Mouse (Mus musculus) v-Abl transformed pro-B cells (cell line): ENCODE measurements around the gene Zhx3.

Experiments
- in situ Hi-C, 2 experiments: fragments of 400-800 bp; cut with MboI; formaldehyde crosslinking; loops; one replicate each; pipeline ENCODE4 v1.15.1; 2025; ENCODE audit not compliant: unreplicated experiment in 2 of 2

The Zhx3 gene

DNA sequence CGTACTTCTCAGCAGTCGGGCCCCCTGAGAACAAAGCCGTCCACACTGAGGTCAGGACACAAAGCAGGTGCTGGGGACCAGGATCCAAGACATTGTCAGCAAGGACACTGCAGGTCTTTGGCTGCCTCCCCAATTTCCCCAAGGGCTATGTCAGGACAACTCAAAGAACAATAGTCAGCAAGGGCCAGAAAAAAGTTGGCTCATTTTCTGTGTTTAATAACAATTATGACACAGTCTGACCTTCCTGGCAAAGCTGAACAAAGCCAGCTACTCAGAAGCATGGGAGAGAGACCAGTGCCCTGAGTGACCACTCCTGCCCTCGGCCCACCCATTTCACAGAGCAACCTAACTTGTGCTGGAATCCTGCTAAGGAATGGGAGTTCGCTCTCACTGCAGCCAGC lies 106.4 kb downstream of the Zhx3 start:
- in situ Hi-C loops: no loop called here

DNA sequence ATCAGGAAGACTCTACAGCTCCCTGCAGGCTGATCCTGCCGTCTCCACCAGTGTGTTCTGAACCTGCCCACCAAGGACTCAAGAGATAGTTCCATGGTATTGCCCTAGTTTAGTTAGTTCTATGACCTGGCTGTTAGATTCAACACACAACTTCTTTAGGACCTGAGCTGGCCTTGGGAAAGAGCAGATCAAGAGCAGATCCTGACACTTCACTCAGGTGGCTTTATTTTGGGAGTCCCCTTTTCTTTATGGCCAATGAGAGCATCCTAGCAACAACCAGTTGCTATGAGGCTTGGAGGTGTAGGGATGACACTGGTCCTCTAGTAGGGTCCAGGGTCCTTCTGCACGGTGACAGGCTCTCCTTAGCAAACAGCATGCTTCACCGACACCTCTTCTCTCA lies 107.7 kb downstream of the Zhx3 start:
- in situ Hi-C loops: no loop called here

DNA sequence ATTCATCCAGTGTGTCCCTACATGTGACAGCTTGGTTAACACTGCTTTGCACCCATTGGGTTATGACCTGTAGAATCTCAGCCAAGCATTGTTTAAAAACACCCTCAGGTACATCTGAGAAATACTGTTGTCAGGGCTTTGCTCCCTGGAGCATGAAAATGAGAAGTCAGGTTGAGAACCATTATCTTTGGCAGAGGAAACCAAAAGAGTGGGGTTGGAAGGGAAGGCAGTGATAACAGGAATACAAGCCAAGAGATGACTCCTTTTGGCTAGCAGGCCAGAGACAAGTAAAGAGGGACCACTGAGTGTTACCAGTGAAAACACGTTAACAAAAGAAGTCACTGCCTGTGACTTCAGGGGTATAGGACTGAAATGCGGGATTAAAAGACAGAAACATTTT lies 108.4 kb downstream of the Zhx3 start:
- in situ Hi-C loops: no loop called here

DNA sequence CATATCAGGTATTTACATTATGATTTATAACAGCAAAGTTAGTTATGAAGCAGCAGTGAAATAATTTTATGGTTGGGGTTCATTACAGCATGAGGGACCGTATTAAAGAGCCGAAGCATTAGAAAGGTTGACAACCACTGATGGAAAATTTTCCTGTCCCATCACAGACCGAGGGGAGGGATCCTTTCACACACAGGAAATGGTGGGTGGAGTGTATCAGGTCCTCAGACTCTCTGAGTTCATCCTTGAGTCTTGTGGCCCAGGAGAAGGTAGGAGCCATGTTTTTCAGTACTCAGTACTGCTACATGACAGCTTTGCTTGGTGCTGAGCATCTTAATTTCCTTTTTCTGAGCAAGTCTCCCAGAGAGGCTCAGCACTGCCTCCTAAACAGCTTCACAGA lies 109.0 kb downstream of the Zhx3 start:
- in situ Hi-C loops: no loop called here

DNA sequence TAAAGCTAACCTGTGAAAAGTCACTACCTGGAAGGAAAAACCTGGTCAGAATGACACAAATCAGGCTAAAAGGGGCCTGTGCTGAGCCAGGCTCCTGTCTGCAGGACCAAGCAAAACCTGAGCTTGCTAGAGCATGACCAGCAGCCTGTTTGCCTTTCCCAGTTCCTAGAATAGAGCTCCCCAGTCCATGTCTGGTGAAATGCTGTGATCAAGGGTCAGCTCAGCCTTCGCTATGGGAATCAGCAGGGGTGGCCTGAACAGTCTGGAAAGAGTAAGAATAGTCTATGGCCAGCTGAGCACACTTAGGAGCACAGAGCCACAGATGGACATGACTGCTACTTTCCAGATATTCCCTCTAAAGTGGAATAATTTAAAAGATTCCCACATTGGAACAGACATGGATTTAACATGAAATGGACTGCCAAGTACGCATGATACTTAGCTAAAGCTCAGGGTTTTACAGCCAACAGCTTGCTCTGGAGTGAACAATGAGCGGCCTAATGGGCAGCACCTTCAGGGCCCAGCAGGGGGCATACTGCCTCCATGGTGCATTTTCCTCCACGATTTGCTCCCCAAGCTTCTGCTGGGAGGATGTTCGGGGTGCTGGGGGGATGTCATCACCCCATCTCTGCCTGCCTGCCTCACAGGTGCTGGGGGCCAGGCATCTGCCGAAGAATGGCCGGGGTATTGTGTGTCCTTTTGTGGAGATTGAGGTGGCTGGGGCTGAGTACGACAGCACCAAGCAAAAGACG lies 112.2 kb downstream of the Zhx3 start:
- in situ Hi-C loops: no loop called here

DNA sequence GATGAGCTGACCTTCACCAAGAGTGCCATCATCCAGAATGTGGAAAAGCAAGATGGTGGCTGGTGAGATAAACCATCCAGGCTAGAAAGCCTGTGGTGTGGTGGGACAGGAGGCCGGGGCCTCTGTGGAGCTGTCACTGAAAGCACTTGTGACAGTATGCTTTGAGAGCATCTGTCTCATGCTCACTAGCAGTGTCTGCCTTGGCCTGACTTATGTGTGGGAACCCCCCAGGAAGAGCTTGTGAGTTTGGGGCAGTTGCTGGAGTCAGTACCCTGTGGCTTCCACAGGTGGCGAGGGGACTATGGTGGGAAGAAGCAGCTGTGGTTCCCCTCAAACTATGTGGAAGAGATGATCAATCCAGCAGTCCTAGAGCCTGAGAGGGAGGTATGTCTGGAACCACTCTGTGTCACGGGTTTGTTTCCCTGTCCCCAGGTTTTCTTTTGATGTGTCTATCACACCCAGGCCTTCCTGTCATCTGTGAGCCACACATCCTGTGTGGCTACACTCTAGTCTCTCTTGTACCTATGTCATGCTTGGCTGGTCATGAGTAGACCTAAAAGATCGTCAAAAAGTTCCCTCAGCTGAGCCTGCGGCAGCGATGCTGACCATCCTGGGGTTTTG lies 116.1 kb downstream of the Zhx3 start:
- in situ Hi-C loops: no loop called here

DNA sequence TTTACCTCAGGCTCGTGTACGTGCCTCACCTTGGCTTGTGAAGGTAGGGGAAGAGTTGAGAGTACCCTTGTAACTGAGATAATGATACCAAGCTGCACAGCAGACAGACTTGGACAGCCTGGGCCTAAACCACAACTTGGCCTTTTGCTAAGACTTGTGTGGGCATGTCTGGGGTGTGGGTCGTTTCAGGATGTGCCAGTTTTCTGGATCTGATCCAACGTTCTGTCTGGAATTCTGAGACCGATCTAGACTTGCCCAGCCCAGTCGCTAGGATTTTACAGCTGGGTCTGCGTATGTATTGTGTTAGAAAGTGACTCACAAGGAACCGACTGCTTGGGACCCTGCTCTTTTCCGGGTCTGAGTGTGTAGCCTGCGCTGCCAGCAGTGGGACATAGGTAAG lies 125.7 kb downstream of the Zhx3 start:
- in situ Hi-C loops: loop anchor here in 1 of 2 experiments (5.0 kb wide), 1 partner anchor 45 kb away; no protein-coding TSS in a partner anchor

DNA sequence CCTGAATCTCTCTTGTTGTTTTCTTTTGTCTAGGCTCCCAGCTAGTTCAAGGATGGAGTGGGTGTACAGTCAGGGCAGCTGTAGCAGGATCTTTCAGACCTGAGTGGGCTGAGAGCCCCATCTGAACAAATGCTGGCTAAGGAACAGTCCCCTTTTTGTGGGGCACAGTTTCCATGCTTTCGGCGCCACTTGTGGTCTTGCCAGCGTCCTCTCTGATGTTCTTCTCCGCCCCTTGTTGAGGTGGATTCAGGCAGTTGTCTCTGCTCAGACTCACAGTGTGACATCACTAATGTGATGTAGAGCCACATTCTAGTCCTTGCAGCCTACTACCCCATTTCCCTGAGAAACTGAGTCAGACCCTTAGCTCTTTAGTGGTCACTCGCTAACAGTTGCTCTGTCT lies 126.2 kb downstream of the Zhx3 start:
- in situ Hi-C loops: loop anchor here in 1 of 2 experiments (5.0 kb wide), 1 partner anchor 46 kb away; no protein-coding TSS in a partner anchor

DNA sequence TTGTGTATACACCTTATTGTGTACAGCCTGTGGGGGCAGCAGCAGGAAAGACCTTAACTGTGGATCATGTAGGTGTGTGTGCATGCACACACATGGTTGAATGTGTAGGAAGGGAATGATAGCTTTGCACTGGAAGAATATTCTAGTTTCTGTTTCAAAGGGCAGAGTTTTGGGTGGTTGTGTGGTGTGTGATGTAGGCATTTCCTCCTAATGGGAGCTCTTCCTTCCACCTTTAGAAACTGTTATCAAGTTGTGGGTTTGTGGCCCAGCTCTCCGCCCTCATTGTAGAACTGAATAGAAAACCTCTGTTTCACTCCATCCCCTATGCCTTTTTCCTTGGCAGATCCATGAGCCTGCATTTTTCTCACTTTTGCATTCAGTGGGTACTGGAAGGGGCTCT lies 127.3 kb downstream of the Zhx3 start:
- in situ Hi-C loops: loop anchor here in 1 of 2 experiments (5.0 kb wide), 1 partner anchor 47 kb away; no protein-coding TSS in a partner anchor

DNA sequence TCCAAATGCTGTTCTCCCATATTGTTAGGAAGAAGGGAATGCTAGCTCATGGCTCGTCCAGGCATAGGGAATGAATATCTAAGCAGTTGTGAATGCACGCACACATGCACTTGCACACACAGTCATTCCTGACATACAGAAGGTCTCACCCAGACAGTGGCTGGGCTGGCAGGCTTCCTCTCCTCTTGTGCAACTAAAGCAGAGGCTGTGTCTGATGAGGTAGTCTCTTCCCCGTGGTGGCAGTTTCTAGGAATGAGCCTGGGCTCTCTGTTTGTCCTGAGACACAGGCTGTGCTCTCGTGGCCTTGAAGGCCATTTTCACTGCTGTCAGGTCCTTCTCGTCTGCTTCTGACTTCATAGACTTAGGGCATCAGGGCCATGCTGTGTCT lies 128.0 kb downstream of the Zhx3 start:
- in situ Hi-C loops: loop anchor here in 1 of 2 experiments (5.0 kb wide), 1 partner anchor 47 kb away; no protein-coding TSS in a partner anchor

DNA sequence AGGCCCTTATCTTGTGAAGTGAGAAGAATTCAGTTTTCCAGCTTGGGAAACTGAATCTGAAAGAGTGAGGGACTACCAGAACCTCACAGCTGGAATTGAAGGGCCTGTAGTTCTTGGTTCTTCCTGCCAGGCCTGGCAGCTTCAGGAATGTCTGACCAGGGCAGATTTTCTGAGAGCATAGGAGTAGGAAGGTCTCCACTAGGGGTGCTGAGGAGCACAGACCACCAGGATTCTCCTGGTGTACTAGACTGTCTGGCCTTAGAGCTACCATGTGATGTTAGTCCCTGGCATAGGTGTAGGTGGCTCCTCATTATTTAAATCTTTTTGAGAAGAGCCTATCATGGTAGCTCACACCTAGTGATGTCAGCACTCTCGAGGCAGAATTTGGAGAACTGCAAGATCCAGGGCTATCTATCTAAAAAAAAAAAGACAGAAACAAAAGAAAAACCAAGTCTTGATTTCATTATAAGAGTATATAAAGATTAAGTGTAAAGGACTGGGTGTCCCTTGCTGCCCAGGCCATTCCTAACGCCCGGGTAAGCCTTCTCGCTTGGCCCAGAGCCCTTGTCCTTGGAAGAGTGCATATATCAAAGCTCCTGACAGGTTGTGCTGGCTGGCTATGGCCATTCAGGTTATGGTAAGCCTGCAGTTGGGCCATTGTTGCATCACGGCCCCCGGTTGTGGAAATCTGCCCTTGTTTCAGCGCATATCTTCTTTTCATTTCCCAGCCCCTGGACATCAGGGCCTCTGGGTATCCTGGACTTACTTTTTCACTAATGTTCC lies 128.6 kb downstream of the Zhx3 start:
- in situ Hi-C loops: no loop called here

DNA sequence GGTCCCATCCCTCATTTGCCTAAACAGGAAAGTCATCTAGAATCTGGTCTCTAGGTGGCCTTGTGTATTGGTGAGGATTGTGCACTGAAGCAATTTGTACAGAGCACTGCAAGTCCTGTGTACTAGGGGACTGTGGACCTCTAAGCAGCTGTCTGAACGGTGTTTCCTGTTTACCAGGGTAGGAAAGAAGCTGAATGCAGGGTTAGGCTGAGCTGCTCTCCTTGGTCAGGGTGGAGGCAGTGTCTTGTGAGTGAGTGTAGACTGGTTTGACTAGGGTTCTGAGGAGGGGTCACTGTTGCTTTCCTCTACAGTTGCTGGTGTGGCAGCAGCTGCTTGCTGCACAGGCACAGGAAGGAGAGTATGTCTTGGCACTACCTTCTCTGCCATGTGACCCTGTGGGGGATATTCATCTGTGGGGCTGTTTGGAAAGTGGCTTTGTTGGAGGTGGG lies 130.6 kb downstream of the Zhx3 start:
- in situ Hi-C loops: no loop called here

DNA sequence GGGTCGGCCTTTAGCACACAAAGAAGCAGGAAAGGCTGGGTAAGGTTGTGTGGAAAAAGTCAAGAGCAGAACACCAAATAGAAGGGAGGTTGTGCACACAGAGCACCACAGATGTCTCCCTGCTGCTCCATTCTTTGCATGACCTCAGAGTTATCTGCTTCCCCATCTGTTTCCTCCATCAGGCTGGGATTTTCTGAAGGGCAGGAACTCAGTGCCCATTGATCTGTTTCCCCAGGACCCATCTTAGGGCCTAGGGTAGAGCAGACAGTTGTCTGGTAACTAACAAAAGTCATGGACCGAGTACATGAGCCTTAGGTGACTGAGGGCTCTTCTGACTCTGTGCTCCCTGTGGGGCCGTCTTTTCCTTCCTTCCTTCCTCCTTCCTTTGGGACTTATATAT lies 131.2 kb downstream of the Zhx3 start:
- in situ Hi-C loops: no loop called here

DNA sequence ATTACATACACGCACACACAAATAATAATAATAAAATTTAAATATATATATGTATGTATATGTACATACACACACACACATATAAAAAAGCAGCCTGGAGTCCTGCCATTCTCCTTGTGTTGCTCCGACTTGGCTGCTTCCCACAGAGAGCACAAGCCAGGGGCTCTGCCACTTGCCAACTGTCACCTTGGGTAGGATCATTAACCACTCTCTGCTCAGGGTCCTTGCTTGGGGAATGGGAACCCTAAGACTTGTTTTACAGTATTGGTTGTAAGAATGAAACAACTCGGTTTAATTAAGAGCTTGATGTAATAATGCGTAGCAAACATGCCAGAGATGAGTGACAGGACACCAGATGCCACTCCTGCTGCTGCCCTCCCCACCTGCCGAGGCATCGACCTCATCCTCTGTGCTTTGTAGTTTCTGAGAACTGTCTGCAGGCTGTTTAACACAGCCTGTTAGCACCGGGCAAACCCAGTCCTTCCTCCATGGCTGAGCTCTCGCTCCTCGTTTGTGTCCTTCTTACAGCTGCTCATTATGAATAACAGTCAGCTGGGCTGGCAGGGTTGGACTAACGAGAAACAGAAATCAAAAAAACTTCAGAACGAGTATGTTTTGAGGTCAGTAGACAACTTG lies 132.2 kb downstream of the Zhx3 start:
- in situ Hi-C loops: no loop called here

DNA sequence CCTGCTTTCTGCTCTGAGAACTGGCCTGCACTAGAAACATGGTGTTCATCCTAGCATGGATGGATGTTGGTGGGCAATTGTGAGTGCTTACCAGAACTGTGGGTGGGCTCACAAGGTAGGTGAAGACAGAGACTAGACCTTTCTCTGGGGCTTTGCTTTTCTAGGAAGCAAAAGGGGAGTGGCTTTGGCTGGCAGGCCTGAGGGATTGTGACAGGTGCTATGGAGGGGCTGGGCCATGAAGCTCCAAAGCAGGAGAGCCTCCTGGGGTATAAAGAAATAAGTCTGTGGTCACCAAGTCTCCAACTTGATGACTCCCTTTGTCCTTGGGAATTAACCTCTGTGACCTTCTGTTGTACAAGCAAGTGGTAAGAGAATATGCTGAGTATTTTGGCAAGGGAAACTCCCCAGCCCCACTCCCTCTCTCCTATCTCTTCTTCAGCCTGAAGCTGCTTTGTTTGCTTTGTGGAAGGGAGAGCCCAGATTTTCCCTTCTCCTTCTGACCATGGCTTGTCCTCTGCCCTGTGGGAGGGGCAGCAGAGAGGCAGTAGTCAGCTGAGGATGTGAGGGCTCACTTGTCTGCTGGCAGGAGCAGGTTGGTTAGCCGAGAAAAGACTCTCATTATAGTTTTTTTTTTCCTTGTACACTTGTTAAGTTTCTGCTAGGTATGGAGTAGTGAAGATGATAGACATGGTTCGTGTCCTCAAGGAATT lies 133.0 kb downstream of the Zhx3 start:
- in situ Hi-C loops: no loop called here

DNA sequence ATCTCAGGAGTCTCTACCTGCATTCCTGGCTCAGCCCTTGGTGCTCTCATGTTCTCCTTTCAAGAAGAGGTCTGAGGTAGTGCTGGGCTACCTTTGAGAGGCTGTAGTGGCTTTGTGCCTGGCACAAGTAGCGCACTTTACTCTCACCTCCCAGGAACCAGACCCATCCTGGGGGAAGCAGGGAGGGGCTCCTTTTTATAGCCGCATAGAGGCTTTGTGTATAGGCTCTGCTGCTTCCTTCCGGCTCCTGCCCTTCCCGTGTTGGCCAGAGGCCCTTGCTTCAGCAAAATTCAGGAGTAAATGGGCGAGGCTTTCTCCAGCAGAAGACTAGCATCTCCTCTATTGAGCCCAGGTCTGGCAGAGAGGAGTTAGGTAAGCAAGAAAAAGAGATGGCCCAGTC lies 134.4 kb downstream of the Zhx3 start:
- in situ Hi-C loops: no loop called here

DNA sequence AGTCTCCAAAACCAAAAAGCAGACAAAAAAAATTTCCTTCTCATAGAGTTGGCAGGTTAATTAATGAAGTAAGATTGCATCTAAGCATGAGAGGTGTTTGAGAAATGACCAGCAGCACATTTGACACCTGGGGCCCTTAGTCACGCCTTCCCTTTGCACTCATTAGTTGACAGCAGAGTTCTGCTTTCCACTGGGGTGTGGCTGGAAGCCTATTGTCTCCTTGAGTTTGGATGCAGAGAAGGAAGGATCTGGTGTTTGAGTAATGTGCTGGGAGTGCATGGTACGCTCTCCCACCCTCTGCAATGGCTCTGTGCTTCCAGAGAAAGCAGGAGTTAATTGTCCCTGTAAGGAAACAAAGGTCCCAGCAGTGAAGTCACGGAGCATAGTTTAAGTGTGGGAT lies 136.3 kb downstream of the Zhx3 start:
- in situ Hi-C loops: no loop called here

DNA sequence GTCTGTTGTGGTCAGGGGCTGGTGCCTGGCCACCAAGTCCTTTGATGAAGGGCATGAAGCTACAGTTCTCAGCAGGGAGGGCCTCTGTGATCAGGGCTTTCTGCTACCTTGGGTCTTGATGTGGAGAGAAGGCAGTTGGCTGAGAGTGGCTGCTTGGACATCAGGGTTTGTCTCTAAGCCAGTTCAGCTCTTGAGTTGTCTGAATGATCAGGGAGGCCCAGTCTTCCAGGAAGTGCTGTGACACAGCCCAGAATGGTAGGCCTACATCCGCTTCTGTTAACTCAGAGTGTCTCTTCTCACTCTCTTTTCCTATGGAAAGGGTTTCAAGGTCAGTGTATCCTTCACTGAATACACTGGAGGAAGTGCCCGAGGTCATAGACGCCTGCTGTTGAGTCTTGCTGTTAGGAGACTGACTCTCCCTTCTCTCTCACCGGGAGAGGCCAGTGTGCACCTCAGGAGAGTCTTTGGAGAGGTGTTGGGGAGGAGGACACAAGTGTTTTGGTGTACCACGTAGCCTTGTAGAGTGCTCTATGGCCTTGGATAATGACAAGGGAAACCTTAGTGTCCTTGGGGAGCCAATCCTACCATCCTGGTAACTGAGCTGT lies 137.0 kb downstream of the Zhx3 start:
- in situ Hi-C loops: no loop called here

DNA sequence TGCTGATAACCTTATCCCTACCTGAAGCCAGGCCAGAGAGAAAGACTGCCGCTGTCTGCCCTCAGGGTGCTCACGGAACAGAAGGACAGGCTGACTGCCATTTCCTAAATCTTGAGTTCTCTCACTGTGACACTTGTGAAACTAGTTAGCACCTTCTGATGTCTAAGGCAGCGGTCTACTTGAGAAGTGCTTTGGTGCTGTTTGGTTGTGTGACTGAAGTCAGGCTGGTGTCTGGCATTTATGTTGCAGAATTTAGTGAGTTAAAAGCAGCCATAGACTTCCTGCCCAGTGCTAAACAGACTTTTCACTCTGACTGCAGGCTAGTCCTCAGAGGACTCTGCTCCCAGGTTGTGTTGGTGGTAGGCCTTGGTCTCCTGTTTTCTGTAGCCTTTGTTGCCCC lies 138.5 kb downstream of the Zhx3 start:
- in situ Hi-C loops: no loop called here

DNA sequence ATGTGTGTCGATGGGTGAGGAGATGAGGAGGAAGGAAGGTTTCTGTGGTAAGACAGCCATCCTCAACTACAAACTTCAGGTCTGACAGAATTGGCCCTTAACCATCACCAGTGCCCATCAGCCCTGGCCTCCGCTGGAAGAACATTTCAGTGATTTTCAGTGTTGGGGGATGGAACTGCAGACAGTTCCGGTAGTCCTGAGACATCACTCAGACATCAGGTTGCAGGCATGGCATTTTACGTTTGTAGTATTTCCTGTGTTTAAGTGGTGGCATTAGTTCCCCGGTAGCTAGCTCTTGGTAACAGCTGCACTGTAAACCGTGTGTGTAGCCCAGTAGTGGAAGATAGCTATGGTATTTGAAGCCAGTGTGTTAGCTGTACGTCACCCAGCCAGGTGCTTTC lies 139.7 kb downstream of the Zhx3 start:
- in situ Hi-C loops: no loop called here
